Mouse (Mus musculus): Measurements from ENCODE around the gene Ccdc82. TPM values are rescaled to one million over a fixed set of nuclear protein-coding genes. Genes with fewer than 3 reads are reported as not detected.

Gene Ccdc82
- 1.1 and 1.6 TPM in 2 replicates for total RNA-seq (2012; rRNA removed)

DNA sequence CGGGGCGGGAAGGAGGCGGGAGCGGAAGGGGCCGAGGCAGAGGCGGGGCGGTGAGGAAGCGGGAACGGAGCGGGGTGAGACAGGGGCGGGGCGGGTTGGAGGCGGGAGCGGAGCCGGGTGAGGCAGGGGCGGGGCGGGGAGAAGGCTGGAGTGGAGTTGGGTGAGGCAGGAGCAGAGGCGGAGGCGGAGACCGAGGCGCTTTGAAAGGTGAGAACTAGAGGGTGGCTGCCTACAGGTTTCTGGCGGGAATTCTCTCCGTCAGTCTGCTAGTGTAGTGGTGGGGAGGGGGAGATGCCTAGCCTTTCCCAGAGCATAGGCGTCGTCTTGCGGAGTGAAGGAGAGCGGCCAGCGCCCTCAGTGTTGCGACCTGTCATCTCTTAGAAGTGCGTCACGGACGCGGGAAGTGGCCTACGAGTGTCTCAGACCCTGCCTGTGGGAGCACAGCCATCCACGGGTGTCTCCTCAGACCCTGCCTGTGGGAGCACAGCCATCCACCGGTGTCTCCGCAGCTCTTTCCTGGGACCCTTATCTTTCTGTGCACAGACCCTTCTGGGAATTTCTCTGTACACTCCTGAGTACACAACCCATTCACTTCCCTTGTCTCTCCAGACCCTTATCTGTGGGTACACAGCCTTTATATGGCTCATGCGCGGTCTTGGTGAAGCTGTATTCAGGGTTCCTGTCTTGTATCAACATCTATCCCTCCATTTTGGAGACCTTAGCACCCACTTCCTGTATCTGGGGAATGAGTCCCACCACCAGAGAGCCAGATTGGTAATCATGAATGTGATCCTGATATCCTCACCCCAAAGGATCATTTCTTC is at the start of gene Ccdc82:
TSS of gene Ccdc82 (plus strand) at position 141 of the 824 bp plus-strand sequence.
- TF ChIP-seq MAFK (IDR thresholded peaks at IDR 0.05; ENCODE audit: insufficient read depth, low read depth, low read length) (no peak), CHD2 (IDR thresholded peaks at IDR 0.05; ENCODE audit: low read depth, low read length) (no peak), HCFC1 (IDR thresholded peaks at IDR 0.05; ENCODE audit: borderline replicate concordance, insufficient read depth, low read length) (peak; percentile 37; the same call in 1 of the 2 replicates)
- Histone ChIP-seq H3K27ac (ENCODE audit: insufficient read depth, low read depth, low read length, poor library complexity, severe bottlenecking) (peak within 1 kb of the TSS; percentile 28; the same call in 1 of the 2 replicates), H3K4me3 (ENCODE audit: insufficient read depth in 1 of 2, low read depth in 1 of 2, low read length in 2 of 2, poor library complexity in 1 of 2, severe bottlenecking in 1 of 2) (peak within 1 kb of the TSS; percentile 74 to 75), H3K9me3 (ENCODE audit: control insufficient read depth, insufficient read depth, low read depth, low read length) (no peaks in the 10 kb centered on the region), H3K4me1 (ENCODE audit: control insufficient read depth in 2 of 2, insufficient read depth in 2 of 2, low read length in 2 of 2, poor library complexity in 1 of 2) (peaks cover 0 to 6% of the 10 kb centered on the region in 2 experiments; a peak in 1 of 4 replicates), H3K9ac (ENCODE audit: insufficient read depth, low read depth, low read length, poor library complexity, severe bottlenecking) (peak within 1 kb of the TSS; percentile 87), H3K36me3 (ENCODE audit: control insufficient read depth, insufficient read depth, low read length, poor library complexity, severe bottlenecking) (no peaks in the 10 kb centered on the region)
- DNase-seq (ENCODE audit: low read depth, low spot score) = peak; percentile 87
- in situ Hi-C loops (cut with MboI; ENCODE audit: low sequenced_read_pairs in 2 of 2, unreplicated experiment in 2 of 2) = no loop called here

DNA sequence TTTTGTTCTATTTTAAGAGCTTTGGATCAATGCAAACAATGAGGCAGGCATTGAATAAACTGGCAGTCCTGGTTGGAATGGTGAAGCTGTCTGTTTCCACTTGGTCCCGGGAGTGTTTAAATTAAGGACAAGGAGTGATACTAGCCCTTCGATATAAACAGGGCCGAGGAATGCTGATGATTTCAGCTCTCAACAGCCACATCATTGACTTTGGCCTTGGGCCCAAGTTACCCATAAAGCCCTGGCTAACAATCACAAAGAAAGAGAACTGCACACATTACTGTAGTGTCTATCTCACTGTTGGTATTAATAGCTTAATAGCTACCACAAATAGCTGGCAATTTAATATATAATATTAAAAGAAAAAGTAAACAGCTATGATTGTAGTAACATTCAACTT is 46.7 kb upstream of the Ccdc82 start:
- DNase-seq (ENCODE audit: low read depth, low spot score) = no peak
- H3K4me3 ChIP-seq (ENCODE audit: insufficient read depth in 1 of 2, low read depth in 1 of 2, low read length in 2 of 2, poor library complexity in 1 of 2, severe bottlenecking in 1 of 2) = no peak overlapping the region
- no peak for TF ChIP-seq CHD2 (IDR thresholded peaks at IDR 0.05; ENCODE audit: low read depth, low read length)
- no peak for TF ChIP-seq ZNF384 (IDR thresholded peaks at IDR 0.05; ENCODE audit: low read depth, low read length)
- H3K27ac ChIP-seq (ENCODE audit: insufficient read depth, low read depth, low read length, poor library complexity, severe bottlenecking) = no peak overlapping the region
- no peaks in the 10 kb centered on the region for H3K9me3 ChIP-seq (ENCODE audit: control insufficient read depth, insufficient read depth, low read depth, low read length)
- H3K4me1 ChIP-seq (ENCODE audit: control insufficient read depth in 2 of 2, insufficient read depth in 2 of 2, low read length in 2 of 2, poor library complexity in 1 of 2) = no peaks in the 10 kb centered on the region
- in situ Hi-C loops (cut with MboI; ENCODE audit: low sequenced_read_pairs in 2 of 2, unreplicated experiment in 2 of 2) = no loop called here
- no peak overlapping the region for H3K9ac ChIP-seq (ENCODE audit: insufficient read depth, low read depth, low read length, poor library complexity, severe bottlenecking)
- no peaks in the 10 kb centered on the region for H3K36me3 ChIP-seq (ENCODE audit: control insufficient read depth, insufficient read depth, low read length, poor library complexity, severe bottlenecking)

DNA sequence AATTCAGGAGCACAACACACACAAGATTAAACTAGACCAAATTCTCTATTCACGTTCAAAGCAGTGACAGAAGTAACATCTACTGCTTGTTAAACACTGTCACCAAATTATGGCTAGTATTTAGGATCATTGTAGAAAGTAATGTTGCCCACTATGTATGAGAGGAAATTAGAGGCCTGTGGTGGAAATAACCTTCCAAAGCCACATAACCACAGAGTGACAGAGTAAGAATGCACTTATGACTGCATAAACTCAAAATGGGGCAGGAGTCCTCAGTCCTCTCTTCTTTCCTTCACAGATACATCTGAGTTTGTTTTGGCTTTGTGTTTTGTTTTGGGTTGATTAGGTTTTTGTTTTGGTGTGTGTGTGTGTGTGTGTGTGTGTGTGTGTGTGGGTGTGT is 43.6 kb upstream of the Ccdc82 start:
- TF ChIP-seq ZC3H11A (IDR thresholded peaks at IDR 0.05; ENCODE audit: borderline replicate concordance, low read depth, low read length) (no peak), HCFC1 (IDR thresholded peaks at IDR 0.05; ENCODE audit: borderline replicate concordance, insufficient read depth, low read length) (no peak), MAFK (IDR thresholded peaks at IDR 0.05; ENCODE audit: insufficient read depth, low read depth, low read length) (no peak), ZNF384 (IDR thresholded peaks at IDR 0.05; ENCODE audit: low read depth, low read length) (no peak), CHD2 (IDR thresholded peaks at IDR 0.05; ENCODE audit: low read depth, low read length) (no peak)
- Histone ChIP-seq H3K9ac (ENCODE audit: insufficient read depth, low read depth, low read length, poor library complexity, severe bottlenecking) (no peak overlapping the region), H3K4me3 (ENCODE audit: insufficient read depth in 1 of 2, low read depth in 1 of 2, low read length in 2 of 2, poor library complexity in 1 of 2, severe bottlenecking in 1 of 2) (no peak overlapping the region), H3K36me3 (ENCODE audit: control insufficient read depth, insufficient read depth, low read length, poor library complexity, severe bottlenecking) (no peaks in the 10 kb centered on the region), H3K27ac (ENCODE audit: insufficient read depth, low read depth, low read length, poor library complexity, severe bottlenecking) (no peak overlapping the region), H3K4me1 (ENCODE audit: control insufficient read depth in 2 of 2, insufficient read depth in 2 of 2, low read length in 2 of 2, poor library complexity in 1 of 2) (no peaks in the 10 kb centered on the region), H3K9me3 (ENCODE audit: control insufficient read depth, insufficient read depth, low read depth, low read length) (no peaks in the 10 kb centered on the region)
- no peak for DNase-seq (ENCODE audit: low read depth, low spot score)
- in situ Hi-C loops (cut with MboI; ENCODE audit: low sequenced_read_pairs in 2 of 2, unreplicated experiment in 2 of 2) = no loop called here

DNA sequence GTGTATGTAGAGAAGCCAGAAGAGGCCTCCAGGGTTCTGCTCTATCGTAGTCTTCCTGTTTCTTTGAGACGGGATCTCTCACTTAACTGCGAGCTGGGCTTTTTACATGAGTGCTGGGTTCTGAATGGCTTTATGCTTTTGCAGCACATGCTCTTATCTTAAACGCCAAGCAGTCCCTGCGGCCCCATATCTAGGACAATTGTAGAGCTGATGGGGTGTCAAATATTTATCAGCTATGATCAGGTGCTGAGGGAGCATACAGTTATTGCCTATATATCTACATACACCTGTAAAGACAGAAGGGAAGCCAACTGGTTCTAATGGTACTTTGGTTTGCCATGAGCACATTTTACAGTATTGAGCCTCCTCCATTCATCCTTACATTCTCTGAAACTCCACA is 43.1 kb upstream of the Ccdc82 start:
- no peaks in the 10 kb centered on the region for H3K9me3 ChIP-seq (ENCODE audit: control insufficient read depth, insufficient read depth, low read depth, low read length)
- no peaks in the 10 kb centered on the region for H3K4me1 ChIP-seq (ENCODE audit: control insufficient read depth in 2 of 2, insufficient read depth in 2 of 2, low read length in 2 of 2, poor library complexity in 1 of 2)
- no peak overlapping the region for H3K4me3 ChIP-seq (ENCODE audit: insufficient read depth in 1 of 2, low read depth in 1 of 2, low read length in 2 of 2, poor library complexity in 1 of 2, severe bottlenecking in 1 of 2)
- H3K27ac ChIP-seq (ENCODE audit: insufficient read depth, low read depth, low read length, poor library complexity, severe bottlenecking) = no peak overlapping the region
- no peaks in the 10 kb centered on the region for H3K36me3 ChIP-seq (ENCODE audit: control insufficient read depth, insufficient read depth, low read length, poor library complexity, severe bottlenecking)
- H3K9ac ChIP-seq (ENCODE audit: insufficient read depth, low read depth, low read length, poor library complexity, severe bottlenecking) = no peak overlapping the region
- DNase-seq (ENCODE audit: low read depth, low spot score) = no peak
- TF ChIP-seq HCFC1 (IDR thresholded peaks at IDR 0.05; ENCODE audit: borderline replicate concordance, insufficient read depth, low read length) (no peak), MAFK (IDR thresholded peaks at IDR 0.05; ENCODE audit: insufficient read depth, low read depth, low read length) (no peak), ZC3H11A (IDR thresholded peaks at IDR 0.05; ENCODE audit: borderline replicate concordance, low read depth, low read length) (no peak), ZNF384 (IDR thresholded peaks at IDR 0.05; ENCODE audit: low read depth, low read length) (no peak), CHD2 (IDR thresholded peaks at IDR 0.05; ENCODE audit: low read depth, low read length) (no peak)
- in situ Hi-C loops (cut with MboI; ENCODE audit: low sequenced_read_pairs in 2 of 2, unreplicated experiment in 2 of 2) = no loop called here

Data from ES-E14 (cell line).